Mouse (Mus musculus): Measurements from ENCODE around the gene Nfe2l2.
"Not testable (repeated sequence)": the region's sequence is repeated elsewhere in the genome, so short reads cannot be mapped to it uniquely, and the experiment has no call there.

The Nfe2l2 gene

DNA sequence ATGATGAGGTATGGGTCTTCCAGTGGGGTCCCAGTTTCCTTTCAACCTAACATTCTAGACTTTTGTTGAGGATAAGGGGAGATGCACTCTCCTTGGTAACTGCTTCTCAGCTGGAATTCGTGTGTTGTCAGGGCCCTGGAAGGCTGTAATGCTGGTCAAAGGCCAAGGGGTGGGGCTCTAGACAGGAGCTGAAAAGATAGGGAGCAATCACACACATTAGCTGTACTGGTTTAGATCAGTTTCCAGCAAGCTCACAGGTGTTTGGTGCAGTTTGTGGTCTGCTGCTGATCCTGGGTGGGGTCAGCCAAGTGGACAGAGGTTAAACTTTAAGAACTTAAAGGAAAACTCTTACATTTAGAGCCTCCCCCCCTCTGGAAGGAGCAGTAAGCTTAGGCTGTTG lies 3.0 kb upstream of the Nfe2l2 start:
- no peak for DNase-seq

DNA sequence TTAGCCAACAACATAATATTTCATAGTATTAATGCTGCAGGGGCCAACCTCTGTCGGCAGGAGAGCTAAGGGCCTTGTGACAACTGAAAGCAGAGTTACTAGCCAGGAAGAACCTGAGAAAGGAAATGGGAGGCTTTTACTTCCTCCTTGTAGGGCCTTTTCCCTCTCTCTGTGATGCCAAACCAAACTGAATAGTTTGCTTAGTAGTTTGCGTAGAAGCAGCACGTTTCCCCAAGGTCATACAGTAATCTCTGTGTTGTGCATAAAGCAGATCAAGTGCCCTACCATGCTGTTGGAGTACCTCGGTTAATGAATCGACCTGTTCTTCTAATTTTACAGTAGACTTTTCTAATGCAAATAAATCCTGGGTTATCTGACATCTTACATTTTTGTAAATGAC lies 2.0 kb upstream of the Nfe2l2 start:
- no peak for DNase-seq

DNA sequence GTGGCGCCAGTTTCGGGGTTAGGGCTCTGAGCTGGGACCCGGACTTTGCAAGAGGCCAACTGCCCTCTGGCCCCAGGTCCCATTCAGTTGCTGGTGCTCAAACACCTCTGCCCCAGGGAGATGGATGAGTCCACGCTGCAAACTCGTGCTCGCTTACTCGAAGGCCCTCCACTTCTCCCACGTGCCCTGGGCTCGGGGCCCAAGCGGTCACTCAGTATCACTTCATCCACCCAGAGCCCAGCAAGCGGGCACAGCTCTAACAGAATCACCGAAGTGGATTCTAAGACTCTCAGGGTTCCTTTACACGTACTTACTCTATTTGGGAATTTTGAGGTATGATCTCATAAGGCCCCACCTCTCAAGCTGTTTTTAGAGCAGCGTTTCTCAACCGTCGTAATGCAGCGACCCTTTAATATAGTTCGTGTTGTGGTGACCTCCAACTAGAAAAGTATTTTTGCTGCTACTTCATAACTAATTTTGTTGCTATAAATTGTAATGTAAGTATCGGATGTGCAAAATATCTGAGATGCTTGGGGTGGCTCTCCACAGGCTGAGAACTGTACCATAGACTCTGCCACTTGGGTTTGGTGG lies 816 bp upstream of the Nfe2l2 start:
- peak; percentile 80 for DNase-seq

DNA sequence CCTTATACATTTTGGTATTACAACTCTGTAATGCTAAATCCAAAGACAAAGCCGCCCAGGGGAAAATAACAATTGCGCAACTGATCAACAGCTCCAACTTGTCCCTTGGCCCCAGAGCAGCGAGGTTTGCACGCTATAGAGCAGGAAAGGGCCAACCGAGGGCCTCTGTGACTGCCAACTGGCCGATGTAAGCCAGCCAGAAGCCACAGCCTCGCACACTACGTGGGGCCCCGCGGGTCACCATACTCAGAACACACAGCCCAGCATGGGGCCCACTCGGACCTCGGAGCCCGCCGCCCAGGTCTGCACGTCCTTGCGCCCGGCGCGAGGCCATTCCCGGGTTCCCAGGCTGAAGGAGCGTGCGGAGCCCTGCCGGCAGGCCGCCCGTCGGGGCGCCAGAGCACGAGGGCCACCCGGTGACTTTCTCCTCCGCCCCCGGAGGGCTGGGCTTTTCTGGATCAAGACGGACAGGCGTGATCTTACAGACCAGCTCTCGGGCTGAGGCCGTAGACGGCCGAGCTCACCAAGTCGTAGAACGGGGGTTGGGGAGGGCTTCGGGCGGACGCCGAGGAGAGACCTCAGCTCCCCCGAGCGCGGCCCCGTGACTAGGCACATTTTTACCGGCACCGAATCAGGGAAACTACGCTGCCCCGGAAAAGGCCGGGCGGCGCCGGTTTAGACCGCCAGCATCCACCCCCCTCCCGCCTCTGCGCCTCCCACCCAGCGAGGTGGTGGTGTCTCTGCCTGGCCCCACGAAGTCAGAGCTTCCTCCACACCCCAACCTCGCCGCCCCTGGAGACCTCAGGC lies 863 bp downstream of the Nfe2l2 start:
- DNase-seq, result peak; percentile 97

DNA sequence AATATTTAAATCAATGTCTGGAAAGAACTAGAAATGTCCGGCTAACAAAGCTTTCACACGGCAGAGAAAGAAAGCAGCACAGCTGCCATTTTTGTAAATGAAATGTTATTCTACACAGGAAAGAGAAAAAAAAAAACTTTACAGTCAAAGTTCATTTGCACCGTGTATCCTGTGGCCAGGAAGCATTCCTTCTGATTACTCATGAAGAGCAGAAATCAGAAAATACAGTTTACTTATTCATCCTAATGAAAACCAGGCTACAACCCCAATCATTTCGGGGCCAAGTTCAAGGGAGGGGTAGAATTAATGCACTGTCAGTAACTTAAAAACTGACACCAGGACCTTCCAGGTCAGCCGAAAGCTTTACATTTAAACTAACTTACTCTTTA lies 1.9 kb downstream of the Nfe2l2 start:
- DNase-seq, result no peak

- no peak for DNase-seq
Measured at GRCm38 (mm10) chr2:75701822-75702587, 2.4 kb downstream of the Nfe2l2 start.

GRCm38 (mm10) chr2:75701207-75701606 lies 3.2 kb downstream of the Nfe2l2 start:
- no peak for DNase-seq

DNA sequence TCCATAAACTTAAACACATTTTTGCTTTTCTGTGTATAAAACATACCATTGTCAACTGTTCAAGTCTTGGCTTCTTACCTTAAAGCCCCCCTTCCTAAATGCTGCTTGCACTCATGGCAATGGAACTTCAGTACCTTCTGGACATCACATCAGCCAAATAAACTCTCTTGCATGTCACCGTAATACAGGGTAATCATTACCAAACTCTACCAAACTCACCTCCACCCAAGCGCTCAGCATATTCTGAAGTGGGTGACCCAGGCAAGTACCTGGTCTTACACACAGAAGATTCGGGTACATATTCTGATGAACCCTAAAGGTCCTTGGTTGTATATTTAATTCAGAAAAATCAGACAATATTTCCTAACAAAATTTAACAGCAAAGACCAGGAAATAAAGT lies 3.9 kb downstream of the Nfe2l2 start:
- no peak for DNase-seq

DNA sequence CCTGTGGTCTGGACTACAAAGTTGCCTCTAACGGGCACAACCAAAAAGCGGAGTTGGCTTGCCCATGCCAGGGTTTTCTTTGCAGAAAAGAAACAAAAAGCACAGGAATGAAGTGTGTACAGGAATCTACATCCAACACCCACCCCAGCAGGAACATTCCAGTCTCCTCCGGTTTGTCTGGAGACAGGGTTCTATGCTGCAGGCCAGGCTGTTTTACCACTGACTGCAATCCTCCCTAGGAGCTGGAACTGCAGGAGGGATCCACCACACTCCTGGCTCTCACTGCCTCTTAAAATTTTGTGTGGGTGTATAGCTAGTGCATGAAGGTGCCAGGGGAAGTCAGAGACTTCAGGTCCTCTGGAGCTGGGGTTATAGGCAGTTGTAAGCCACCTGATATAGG lies 5.6 kb downstream of the Nfe2l2 start:
- DNase-seq, result no peak

GRCm38 (mm10) chr2:75698007-75698406 lies 6.4 kb downstream of the Nfe2l2 start:
- peak; percentile 37 for DNase-seq

- DNase-seq, result no peak
Measured at GRCm38 (mm10) chr2:75697222-75697621, 7.2 kb downstream of the Nfe2l2 start.

DNA sequence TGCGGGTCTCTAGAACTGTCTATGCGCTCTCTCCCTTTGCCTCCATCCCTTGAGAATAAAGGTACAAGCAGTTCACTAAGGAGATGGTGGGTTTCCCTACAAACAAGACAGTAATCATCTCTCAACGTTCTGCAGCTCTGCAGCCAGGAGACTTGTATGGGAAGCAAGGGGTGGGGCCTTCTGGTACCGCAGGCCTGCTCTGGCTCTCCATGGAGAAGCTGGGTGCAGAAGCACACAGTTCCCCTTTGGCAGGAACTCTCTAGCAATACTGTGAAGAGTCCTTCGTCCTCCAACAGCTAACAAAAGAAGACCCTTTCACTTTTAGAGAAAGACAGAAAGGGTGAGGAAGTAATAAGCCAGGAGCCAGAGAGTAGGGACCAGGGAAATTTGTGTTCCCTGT lies 8.1 kb downstream of the Nfe2l2 start:
- peak; percentile 66 for DNase-seq

DNA sequence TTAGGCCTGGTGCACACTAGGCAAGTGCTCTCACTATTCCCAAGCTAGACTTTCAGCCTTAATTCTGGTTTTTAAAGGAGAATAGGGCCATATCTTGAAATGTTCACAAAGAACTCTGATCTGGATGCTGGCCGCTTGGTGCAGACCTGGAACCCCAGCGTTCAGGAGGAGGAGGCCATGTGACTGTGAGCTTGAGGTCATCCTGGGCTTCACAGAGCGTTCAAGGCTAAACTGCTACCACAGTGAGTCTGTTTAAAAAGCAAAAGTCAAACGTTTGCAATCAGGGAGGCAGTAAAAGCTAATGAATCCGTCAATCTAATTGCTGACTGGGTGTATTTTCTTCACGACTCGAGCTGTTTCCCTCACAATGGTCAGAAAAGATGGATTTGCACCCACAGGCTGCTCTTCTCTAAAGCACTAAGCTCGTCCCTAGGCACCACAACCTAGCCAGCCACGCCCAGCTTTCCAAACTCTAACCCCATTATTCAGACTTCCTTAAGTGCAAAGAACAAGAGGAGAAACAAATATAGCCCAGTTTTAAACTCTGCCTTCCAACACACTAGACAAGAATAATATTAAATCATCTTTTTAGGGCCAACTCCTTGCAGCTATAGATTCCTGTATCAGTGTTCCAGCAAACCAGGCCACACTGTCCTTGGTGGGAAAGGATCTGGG lies 8.6 kb downstream of the Nfe2l2 start:
- DNase-seq, result peak; percentile 62

GRCm38 (mm10) chr2:75694926-75695325 lies 9.5 kb downstream of the Nfe2l2 start:
- DNase-seq, result not testable (repeated sequence)

DNA sequence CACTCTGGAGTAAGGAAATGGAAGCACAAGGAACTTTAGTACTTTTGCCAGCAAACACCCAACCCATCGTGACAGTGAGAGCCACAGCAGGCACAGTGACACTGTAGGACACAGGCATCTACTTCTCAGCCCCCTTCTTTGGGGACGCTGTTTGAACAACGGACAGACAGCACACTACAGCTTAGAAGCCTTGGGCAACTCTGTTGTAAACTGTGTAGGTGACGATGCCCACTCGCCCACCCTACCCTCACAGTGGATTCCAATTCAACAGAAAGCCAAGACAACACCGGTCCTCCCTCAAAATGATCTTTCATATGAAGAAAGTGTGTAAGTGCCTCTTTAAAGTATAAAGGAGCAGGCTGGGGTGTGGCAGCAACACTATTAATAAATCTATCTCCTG lies 12.1 kb downstream of the Nfe2l2 start:
- no peak for DNase-seq

DNA sequence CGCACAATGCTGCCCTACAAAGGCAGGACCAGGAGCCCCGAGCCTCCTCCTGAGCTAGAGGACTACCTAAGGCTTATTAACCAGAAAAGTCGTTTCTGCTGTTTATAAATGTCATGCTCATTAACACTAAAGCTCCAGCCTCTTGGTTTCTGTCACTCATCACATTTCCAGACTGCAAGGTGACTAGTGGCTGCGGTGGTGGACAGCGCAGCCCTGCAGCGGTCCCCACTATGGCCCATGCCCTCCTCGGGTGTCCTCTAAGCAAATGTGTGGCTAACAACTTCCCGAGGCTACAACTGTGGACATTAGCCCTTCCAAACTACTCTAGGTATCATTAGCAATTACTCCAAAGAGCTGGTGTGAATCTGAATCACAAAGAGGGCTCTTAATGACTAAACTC lies 13.1 kb downstream of the Nfe2l2 start:
- no peak for DNase-seq

DNA sequence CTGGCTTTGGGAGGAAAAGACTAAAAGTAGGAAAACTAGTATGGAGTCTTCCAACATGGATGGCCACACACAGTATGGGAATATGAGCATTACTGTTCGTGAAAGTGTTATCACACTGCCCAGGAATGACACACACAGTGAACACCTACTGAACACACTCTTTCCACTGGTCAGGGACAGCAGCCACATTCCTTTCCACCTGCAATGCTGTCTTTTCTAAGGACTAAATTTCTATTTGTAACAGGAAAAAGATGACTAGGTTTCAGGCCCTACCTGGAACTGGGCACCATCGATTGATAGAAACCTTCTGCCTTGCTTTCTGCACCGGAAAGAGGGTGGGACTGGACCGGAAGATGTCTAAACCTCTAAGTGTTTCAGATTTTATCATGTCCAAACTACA lies 13.8 kb downstream of the Nfe2l2 start:
- DNase-seq, result no peak

- no peak for DNase-seq
Measured at GRCm38 (mm10) chr2:75689482-75690158, 14.8 kb downstream of the Nfe2l2 start.

GRCm38 (mm10) chr2:75688901-75689300 lies 15.5 kb downstream of the Nfe2l2 start:
- DNase-seq, result no peak

GRCm38 (mm10) chr2:75687040-75687749 lies 17.2 kb downstream of the Nfe2l2 start:
- DNase-seq, result no peak

DNA sequence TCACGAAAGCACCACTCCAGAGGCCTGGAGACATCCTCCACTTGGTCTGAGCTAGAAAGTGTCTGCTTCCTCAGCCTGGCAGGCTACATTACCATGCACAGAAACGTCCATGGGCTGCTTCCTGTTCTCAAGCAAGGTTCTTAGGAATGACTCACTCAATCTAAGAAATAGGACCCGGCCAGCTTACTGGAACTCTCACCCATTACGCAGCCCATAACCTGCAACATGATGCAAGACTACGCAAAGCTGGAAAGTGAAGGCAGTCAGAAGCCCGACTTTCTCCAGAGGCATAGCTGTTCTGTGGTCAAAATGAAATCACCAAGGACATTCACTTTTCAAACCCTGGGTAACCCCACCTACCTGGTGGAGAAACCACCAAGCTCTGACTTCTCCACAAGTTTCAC lies 19.0 kb downstream of the Nfe2l2 start:
- DNase-seq, result peak; percentile 79

DNA sequence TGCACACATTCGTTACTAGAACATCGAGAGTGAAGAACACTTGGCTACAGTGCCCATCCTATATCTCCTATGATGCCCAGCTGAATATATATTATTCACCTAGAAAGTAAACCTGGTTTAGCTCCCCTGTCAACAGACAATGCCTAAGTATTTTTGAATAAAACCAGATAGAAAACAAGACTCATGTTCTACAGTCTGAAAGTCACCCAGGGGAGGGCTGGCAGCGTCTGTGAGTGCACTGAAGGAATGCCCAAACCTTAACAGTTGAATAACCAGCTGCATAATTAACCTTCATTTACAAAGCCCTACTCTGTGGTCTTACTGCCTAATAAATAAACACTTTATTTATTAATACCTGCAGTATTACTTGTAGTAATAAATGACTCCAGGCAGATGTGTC lies 19.9 kb downstream of the Nfe2l2 start:
- DNase-seq, result no peak
